Mouse (Mus musculus) intestine, embryonic 14.5 days (tissue): ENCODE data around the gene Plcxd1. TPM values are rescaled to one million over a fixed set of nuclear protein-coding genes. Genes with fewer than 3 reads are reported as not detected.

Source experiments
- ATAC-seq: fragments of 200-750 bp; cut with Nextera tagmentation; replicated peaks from 2 replicates; pipeline ENCODE4 v1.8.0; 2017; ENCODE audit warnings: low read depth, moderate number of reproducible peaks, moderate TSS enrichment, moderate library complexity; ENCODE audit not compliant: low FRiP score, low TSS enrichment
- DNase-seq: peaks from one replicate; pipeline ENCODE4 v3.0.0-alpha.2; 2018; ENCODE audit warnings: low spot score
- H3K27ac ChIP-seq: fragments of 300-500 bp; sonication (generic); 2 replicates; pipeline ENCODE4 v1.5.1; 2014; ENCODE audit warnings: low read depth, mild to moderate bottlenecking, control low read depth
- H3K27me3 ChIP-seq: fragments of 300-500 bp; sonication (generic); replicated peaks from 2 replicates; pipeline ENCODE4 v1.6.1; 2014; ENCODE audit warnings: low read length, control low read depth; ENCODE audit not compliant: control insufficient read depth, insufficient read depth
- H3K36me3 ChIP-seq: fragments of 300-500 bp; sonication (generic); 2 replicates; pipeline ENCODE4 v1.6.1; 2014; ENCODE audit warnings: low read length, control low read depth; ENCODE audit not compliant: control insufficient read depth, insufficient read depth
- H3K4me1 ChIP-seq: fragments of 300-500 bp; sonication (generic); replicated peaks from 2 replicates; pipeline ENCODE4 v1.6.1; 2014; ENCODE audit warnings: low read length, control low read depth, mixed read lengths; ENCODE audit not compliant: control insufficient read depth, insufficient read depth
- H3K4me2 ChIP-seq: fragments of 300-500 bp; sonication (generic); 2 replicates; pipeline ENCODE4 v1.6.1; 2014; ENCODE audit warnings: low read length
- H3K4me3 ChIP-seq: fragments of 300-500 bp; sonication (generic); 2 replicates; pipeline ENCODE4 v1.5.1; 2014; ENCODE audit warnings: low read depth, low read length, control low read depth, mixed read lengths
- H3K9ac ChIP-seq: fragments of 300-500 bp; sonication (generic); 2 replicates; pipeline ENCODE4 v1.6.1; 2014; ENCODE audit warnings: mild to moderate bottlenecking, low read length
- H3K9me3 ChIP-seq: fragments of 300-500 bp; sonication (generic); 2 replicates; pipeline ENCODE4 v1.6.1; 2016; ENCODE audit warnings: low read length, control low read depth; ENCODE audit not compliant: control insufficient read depth
- WGBS: fragments of 180-500 bp; shearing (Covaris S2); extraction: QIAGEN DNeasy Blood & Tissue Kit; methylation state at CpG from one replicate; pipeline ENCODE4 v1.1.7; 2014; 5-methylcytosine and 5-hydroxymethylcytosine counted together
- polyA plus RNA-seq: library from polyadenylated mRNA; unstranded; fragments of >200 nt; fragmentation: Nextera tagmentation; extraction: Ambion mirVana; gene quantifications from 2 replicates; pipeline ENCODE4 v1.2.1, GENCODE M21; 2014

The Plcxd1 gene
- polyA plus RNA-seq, 1 experiment from 2014 or later: 0.74 TPM

GRCm38 (mm10) chr5:110135293-110136086 is 35.7 kb downstream of the Plcxd1 start, which contains the start of gene Chfr:
Chfr (plus strand) TSS chr5:110135842.
- peak; percentile 98 for DNase-seq
- peak within 1 kb of the TSS; percentile 80 for H3K4me3 ChIP-seq
- peak; percentile 99 for ATAC-seq
- H3K9me3 ChIP-seq: 0 out of 2 replicates have a peak, but pooled peaks cover 9% of the 10 kb centered on the region
- no peaks in the 10 kb centered on the region for H3K27me3 ChIP-seq
- H3K4me1 ChIP-seq: no peaks in the 10 kb centered on the region
- peak within 1 kb of the TSS; percentile 38; the same call in 1 of the 2 replicates for H3K27ac ChIP-seq
- 4% methylated on average over 46 of the region's 46 CpGs for WGBS
- peak within 1 kb of the TSS; percentile 74 for H3K9ac ChIP-seq
- peak within 1 kb of the TSS; percentile 77 for H3K4me2 ChIP-seq
- peaks cover 13% of the 10 kb centered on the region for H3K36me3 ChIP-seq

GRCm38 (mm10) chr5:110136087-110136464 is 36.3 kb downstream of the Plcxd1 start:
- H3K27ac ChIP-seq: peak overlapping the region; percentile 38; the same call in 1 of the 2 replicates
- H3K4me3 ChIP-seq: peak overlapping the region; percentile 80
- 0 out of 2 replicates have a peak, but pooled peaks cover 6% of the 10 kb centered on the region for H3K9me3 ChIP-seq
- peak; percentile 42 for ATAC-seq
- 6% methylated on average over 18 of the region's 18 CpGs for WGBS
- no peaks in the 10 kb centered on the region for H3K4me1 ChIP-seq
- H3K27me3 ChIP-seq: no peaks in the 10 kb centered on the region
- no peak for DNase-seq
- H3K36me3 ChIP-seq: peaks cover 17% of the 10 kb centered on the region
- peak overlapping the region; percentile 77 for H3K4me2 ChIP-seq
- peak overlapping the region; percentile 74 for H3K9ac ChIP-seq

GRCm38 (mm10) chr5:110137816-110138215 is 38.0 kb downstream of the Plcxd1 start:
- H3K9ac ChIP-seq: no peak overlapping the region
- H3K27ac ChIP-seq: no peak overlapping the region
- H3K4me2 ChIP-seq: no peak overlapping the region
- no peak for DNase-seq
- H3K36me3 ChIP-seq: peaks cover 23% of the 10 kb centered on the region
- no peaks in the 10 kb centered on the region for H3K4me1 ChIP-seq
- H3K4me3 ChIP-seq: no peak overlapping the region
- H3K27me3 ChIP-seq: no peaks in the 10 kb centered on the region
- WGBS: 94% methylated on average over 3 of the region's 3 CpGs
- no peak for ATAC-seq
- H3K9me3 ChIP-seq: 0 out of 2 replicates have a peak, but pooled peaks cover 6% of the 10 kb centered on the region

GRCm38 (mm10) chr5:110139325-110139724 is 39.6 kb downstream of the Plcxd1 start:
- Histone ChIP-seq H3K27me3 (no peaks in the 10 kb centered on the region), H3K4me3 (no peak overlapping the region), H3K36me3 (peaks cover 35% of the 10 kb centered on the region), H3K27ac (no peak overlapping the region), H3K9me3 (0 out of 2 replicates have a peak, but pooled peaks cover 6% of the 10 kb centered on the region), H3K4me1 (no peaks in the 10 kb centered on the region), H3K9ac (no peak overlapping the region), H3K4me2 (no peak overlapping the region)
- DNase-seq (no peak), ATAC-seq (no peak)
- WGBS: 95% methylated on average over 3 of the region's 3 CpGs

GRCm38 (mm10) chr5:110140424-110140823 is 40.7 kb downstream of the Plcxd1 start:
- no peak overlapping the region for H3K27ac ChIP-seq
- H3K27me3 ChIP-seq: no peaks in the 10 kb centered on the region
- peaks cover 44% of the 10 kb centered on the region for H3K36me3 ChIP-seq
- no peaks in the 10 kb centered on the region for H3K9me3 ChIP-seq
- no peaks in the 10 kb centered on the region for H3K4me1 ChIP-seq
- H3K9ac ChIP-seq: no peak overlapping the region
- ATAC-seq: no peak
- H3K4me2 ChIP-seq: no peak overlapping the region
- no peak for DNase-seq
- H3K4me3 ChIP-seq: no peak overlapping the region
- whole genome bisulfite sequencing: 88% methylated on average over 7 of the region's 7 CpGs

- H3K9me3 ChIP-seq: no peaks in the 10 kb centered on the region
- 94% methylated on average over 2 of the region's 2 CpGs for WGBS
- no peak for ATAC-seq
- peaks cover 59% of the 10 kb centered on the region for H3K36me3 ChIP-seq
- H3K27ac ChIP-seq: no peak overlapping the region
- H3K9ac ChIP-seq: no peak overlapping the region
- no peaks in the 10 kb centered on the region for H3K27me3 ChIP-seq
- H3K4me1 ChIP-seq: no peaks in the 10 kb centered on the region
- no peak overlapping the region for H3K4me3 ChIP-seq
- H3K4me2 ChIP-seq: no peak overlapping the region
- DNase-seq: no peak
These were observed 42.5 kb downstream of the Plcxd1 start for GRCm38 (mm10) chr5:110142309-110142708.

- H3K4me3 ChIP-seq: no peak overlapping the region
- ATAC-seq (no peak), DNase-seq (no peak)
- H3K36me3 ChIP-seq: peaks cover 64% of the 10 kb centered on the region
- no peaks in the 10 kb centered on the region for H3K9me3 ChIP-seq
- 87% methylated on average over 5 of the region's 5 CpGs for WGBS
- H3K27me3 ChIP-seq: no peaks in the 10 kb centered on the region
- no peak overlapping the region for H3K9ac ChIP-seq
- H3K4me1 ChIP-seq: no peaks in the 10 kb centered on the region
- H3K27ac ChIP-seq: no peak overlapping the region
- H3K4me2 ChIP-seq: no peak overlapping the region
These were observed 43.2 kb downstream of the Plcxd1 start for GRCm38 (mm10) chr5:110143007-110143406.
